Mouse (Mus musculus) forebrain, embryonic 12.5 days (tissue): ENCODE results near the gene Rbfox1. TPM values are rescaled to one million over a fixed set of nuclear protein-coding genes. Genes with fewer than 3 reads are reported as not detected.

Experiments
- ATAC-seq: fragments of 200-750 bp; cut with Nextera tagmentation; 2 replicates; pipeline ENCODE4 v1.8.0; 2017; ENCODE audit warnings: moderate TSS enrichment; ENCODE audit not compliant: low FRiP score
- H3K27ac ChIP-seq: fragments of 300-500 bp; sonication (generic); 2 replicates; pipeline ENCODE4 v1.5.1; 2016; ENCODE audit warnings: mild to moderate bottlenecking
- H3K27me3 ChIP-seq: fragments of 300-500 bp; sonication (generic); 2 replicates; pipeline ENCODE4 v1.6.1; 2016; ENCODE audit warnings: mild to moderate bottlenecking
- H3K36me3 ChIP-seq: fragments of 300-500 bp; sonication (generic); replicated peaks from 2 replicates; pipeline ENCODE4 v1.6.1; 2016; ENCODE audit warnings: mild to moderate bottlenecking
- H3K4me1 ChIP-seq: fragments of 300-500 bp; sonication (generic); 2 replicates; pipeline ENCODE4 v1.6.1; 2016
- H3K4me2 ChIP-seq: fragments of 300-500 bp; sonication (generic); 2 replicates; pipeline ENCODE4 v1.6.1; 2016; ENCODE audit warnings: mild to moderate bottlenecking, moderate library complexity
- H3K4me3 ChIP-seq: fragments of 300-500 bp; sonication (generic); replicated peaks from 2 replicates; pipeline ENCODE4 v1.5.1; 2016; ENCODE audit warnings: mild to moderate bottlenecking
- H3K9ac ChIP-seq: fragments of 300-500 bp; sonication (generic); 2 replicates; pipeline ENCODE4 v1.6.1; 2016; ENCODE audit warnings: mild to moderate bottlenecking
- H3K9me3 ChIP-seq: fragments of 300-500 bp; sonication (generic); 2 replicates; pipeline ENCODE4 v1.6.1; 2016
- WGBS: fragments of 180-500 bp; shearing (Covaris S2); methylation state at CpG from one replicate; pipeline ENCODE4 v1.1.7; 2016; 5-methylcytosine and 5-hydroxymethylcytosine counted together
- polyA plus RNA-seq: library from polyadenylated mRNA; unstranded; fragments of >200 nt; fragmentation: Nextera tagmentation; extraction: Ambion mirVana; gene quantifications from 2 replicates; pipeline ENCODE4 v1.2.1, GENCODE M21; 2016

Rbfox1 gene
- polyA plus RNA-seq, 1 experiment from 2014 or later = 16.2 TPM

GRCm38 (mm10) chr16:6271596-6272370 is 386.6 kb downstream of the Rbfox1 start:
- Histone ChIP-seq H3K36me3 (no peaks in the 10 kb centered on the region), H3K27me3 (no peaks in the 10 kb centered on the region), H3K9ac (no peak overlapping the region), H3K4me3 (no peak overlapping the region), H3K9me3 (no peaks in the 10 kb centered on the region), H3K4me1 (no peaks in the 10 kb centered on the region; the same call in 1 of the 2 replicates), H3K27ac (no peak overlapping the region), H3K4me2 (no peak overlapping the region)
- 74% methylated on average over 7 of the region's 7 CpGs for WGBS
- no peak for ATAC-seq

GRCm38 (mm10) chr16:6283496-6283895 is 398.3 kb downstream of the Rbfox1 start:
- Histone ChIP-seq H3K9me3 (no peaks in the 10 kb centered on the region), H3K9ac (no peak overlapping the region), H3K4me1 (peaks cover 13% of the 10 kb centered on the region; the same call in 1 of the 2 replicates), H3K4me2 (no peak overlapping the region), H3K27ac (no peak overlapping the region), H3K36me3 (no peaks in the 10 kb centered on the region), H3K4me3 (no peak overlapping the region), H3K27me3 (no peaks in the 10 kb centered on the region)
- 84% methylated on average over 4 of the region's 4 CpGs for WGBS
- ATAC-seq = no peak

- Histone ChIP-seq H3K4me1 (peaks cover 13% of the 10 kb centered on the region; the same call in 1 of the 2 replicates), H3K27ac (no peak overlapping the region), H3K4me2 (no peak overlapping the region), H3K4me3 (no peak overlapping the region), H3K27me3 (no peaks in the 10 kb centered on the region), H3K9ac (no peak overlapping the region), H3K9me3 (no peaks in the 10 kb centered on the region), H3K36me3 (no peaks in the 10 kb centered on the region)
- WGBS = 54% methylated on average over 4 of the region's 4 CpGs
- ATAC-seq = no peak
Measured at GRCm38 (mm10) chr16:6284317-6284716, 399.2 kb downstream of the Rbfox1 start.

- no peak overlapping the region for H3K27ac ChIP-seq
- H3K36me3 ChIP-seq = no peaks in the 10 kb centered on the region
- 77% methylated on average over 2 of the region's 2 CpGs for WGBS
- no peak overlapping the region for H3K9ac ChIP-seq
- ATAC-seq = no peak
- H3K27me3 ChIP-seq = no peaks in the 10 kb centered on the region
- no peak overlapping the region for H3K4me2 ChIP-seq
- H3K9me3 ChIP-seq = no peaks in the 10 kb centered on the region
- peaks cover 13% of the 10 kb centered on the region; the same call in 1 of the 2 replicates for H3K4me1 ChIP-seq
- H3K4me3 ChIP-seq = no peak overlapping the region
Measured at GRCm38 (mm10) chr16:6287699-6288098, 402.5 kb downstream of the Rbfox1 start.

- ATAC-seq = no peak
- no peaks in the 10 kb centered on the region for H3K4me1 ChIP-seq
- H3K9ac ChIP-seq = no peak overlapping the region
- H3K9me3 ChIP-seq = no peaks in the 10 kb centered on the region
- no peak overlapping the region for H3K4me3 ChIP-seq
- no peaks in the 10 kb centered on the region for H3K27me3 ChIP-seq
- no peak overlapping the region for H3K27ac ChIP-seq
- 85% methylated on average over 5 of the region's 5 CpGs for WGBS
- H3K36me3 ChIP-seq = no peaks in the 10 kb centered on the region
- H3K4me2 ChIP-seq = no peak overlapping the region
Measured at GRCm38 (mm10) chr16:6300112-6300511, 415.0 kb downstream of the Rbfox1 start.

GRCm38 (mm10) chr16:6303082-6303481 is 417.9 kb downstream of the Rbfox1 start:
- Histone ChIP-seq H3K36me3 (no peaks in the 10 kb centered on the region), H3K9ac (no peak overlapping the region), H3K4me3 (no peak overlapping the region), H3K4me2 (no peak overlapping the region), H3K27ac (no peak overlapping the region), H3K27me3 (no peaks in the 10 kb centered on the region), H3K9me3 (no peaks in the 10 kb centered on the region), H3K4me1 (no peaks in the 10 kb centered on the region)
- no peak for ATAC-seq
- 61% methylated on average over 1 of the region's 1 CpGs for WGBS

GRCm38 (mm10) chr16:6309940-6310339 is 424.8 kb downstream of the Rbfox1 start:
- Histone ChIP-seq H3K27me3 (no peaks in the 10 kb centered on the region), H3K36me3 (no peaks in the 10 kb centered on the region), H3K4me3 (no peak overlapping the region), H3K4me2 (no peak overlapping the region), H3K4me1 (no peaks in the 10 kb centered on the region), H3K9ac (no peak overlapping the region), H3K27ac (no peak overlapping the region), H3K9me3 (no peaks in the 10 kb centered on the region)
- no peak for ATAC-seq

GRCm38 (mm10) chr16:6310744-6311678 is 425.9 kb downstream of the Rbfox1 start:
- H3K4me2 ChIP-seq = no peak overlapping the region
- no peak overlapping the region for H3K27ac ChIP-seq
- H3K4me3 ChIP-seq = no peak overlapping the region
- no peaks in the 10 kb centered on the region for H3K36me3 ChIP-seq
- H3K4me1 ChIP-seq = no peaks in the 10 kb centered on the region
- no peak for ATAC-seq
- no peaks in the 10 kb centered on the region for H3K27me3 ChIP-seq
- H3K9ac ChIP-seq = no peak overlapping the region
- no peaks in the 10 kb centered on the region for H3K9me3 ChIP-seq
- 82% methylated on average over 18 of the region's 18 CpGs for WGBS

- H3K9ac ChIP-seq = no peak overlapping the region
- no peak overlapping the region for H3K27ac ChIP-seq
- no peaks in the 10 kb centered on the region for H3K27me3 ChIP-seq
- ATAC-seq = no peak
- WGBS = 88% methylated on average over 6 of the region's 6 CpGs
- H3K4me3 ChIP-seq = no peak overlapping the region
- H3K36me3 ChIP-seq = no peaks in the 10 kb centered on the region
- no peaks in the 10 kb centered on the region for H3K9me3 ChIP-seq
- H3K4me1 ChIP-seq = no peaks in the 10 kb centered on the region
- H3K4me2 ChIP-seq = no peak overlapping the region
Measured at GRCm38 (mm10) chr16:6313689-6314088, 428.5 kb downstream of the Rbfox1 start.

GRCm38 (mm10) chr16:6324832-6325231 is 439.7 kb downstream of the Rbfox1 start:
- no peak overlapping the region for H3K4me2 ChIP-seq
- H3K4me1 ChIP-seq = peaks cover 6% of the 10 kb centered on the region
- no peak for ATAC-seq
- 24% methylated on average over 1 of the region's 1 CpGs for WGBS
- H3K9ac ChIP-seq = no peak overlapping the region
- no peaks in the 10 kb centered on the region for H3K27me3 ChIP-seq
- H3K9me3 ChIP-seq = no peaks in the 10 kb centered on the region
- H3K4me3 ChIP-seq = no peak overlapping the region
- H3K36me3 ChIP-seq = no peaks in the 10 kb centered on the region
- H3K27ac ChIP-seq = no peak overlapping the region

- no peak for ATAC-seq
- Histone ChIP-seq H3K9ac (no peak overlapping the region), H3K4me1 (0 out of 2 replicates have a peak, but pooled peaks cover 8% of the 10 kb centered on the region), H3K27ac (no peak overlapping the region), H3K4me3 (no peak overlapping the region), H3K4me2 (no peak overlapping the region), H3K36me3 (no peaks in the 10 kb centered on the region), H3K9me3 (no peaks in the 10 kb centered on the region), H3K27me3 (no peaks in the 10 kb centered on the region)
- 48% methylated on average over 10 of the region's 10 CpGs for WGBS
Measured at GRCm38 (mm10) chr16:6331400-6331939, 446.3 kb downstream of the Rbfox1 start.

GRCm38 (mm10) chr16:6333273-6333672 is 448.1 kb downstream of the Rbfox1 start:
- H3K4me2 ChIP-seq = no peak overlapping the region
- H3K27ac ChIP-seq = no peak overlapping the region
- no peak for ATAC-seq
- H3K9me3 ChIP-seq = no peaks in the 10 kb centered on the region
- WGBS = 81% methylated on average over 2 of the region's 2 CpGs
- no peak overlapping the region for H3K4me3 ChIP-seq
- H3K9ac ChIP-seq = no peak overlapping the region
- H3K4me1 ChIP-seq = 0 out of 2 replicates have a peak, but pooled peaks cover 8% of the 10 kb centered on the region
- no peaks in the 10 kb centered on the region for H3K36me3 ChIP-seq
- H3K27me3 ChIP-seq = no peaks in the 10 kb centered on the region
